Mouse (Mus musculus) thymus, adult 2 months (tissue): ENCODE data around the gene Rtl8a. TPM values are rescaled to one million over a fixed set of nuclear protein-coding genes. Genes with fewer than 3 reads are reported as not detected.
"Not testable (repeated sequence)": the region's sequence is repeated elsewhere in the genome, so short reads cannot be mapped to it uniquely, and the experiment has no call there.

Source experiments
- DNase-seq: peaks from one replicate; pipeline ENCODE4 v3.0.0; 2021
- H3K27ac ChIP-seq: fragments of 200-500 bp; 2 replicates; pipeline ENCODE4 v1.5.1; 2012; ENCODE audit warnings: low read length, control low read depth; ENCODE audit not compliant: control insufficient read depth, insufficient read depth
- H3K27me3 ChIP-seq: fragments of 200-500 bp; 2 replicates; pipeline ENCODE4 v1.6.1; 2012; ENCODE audit warnings: mild to moderate bottlenecking, low read length, moderate library complexity, mixed read lengths; ENCODE audit not compliant: control insufficient read depth, insufficient read depth
- H3K36me3 ChIP-seq: fragments of 200-500 bp; 2 replicates; pipeline ENCODE4 v1.6.1; 2012; ENCODE audit warnings: mild to moderate bottlenecking, low read length, moderate library complexity; ENCODE audit not compliant: control insufficient read depth, insufficient read depth
- H3K4me1 ChIP-seq: fragments of 200-500 bp; replicated peaks from 2 replicates; pipeline ENCODE4 v1.6.1; 2012; ENCODE audit warnings: low read length; ENCODE audit not compliant: control insufficient read depth, insufficient read depth
- H3K4me3 ChIP-seq: fragments of 200-500 bp; 2 replicates; pipeline ENCODE4 v1.5.1; 2012; ENCODE audit warnings: mild to moderate bottlenecking, low read length, control low read depth, moderate library complexity; ENCODE audit not compliant: control insufficient read depth, insufficient read depth
- CTCF ChIP-seq: fragments of 200-500 bp; IDR thresholded peaks from 2 replicates; pipeline ENCODE4 v1.5.1; 2012; ENCODE audit warnings: mild to moderate bottlenecking, control low read depth, low read length, moderate library complexity, borderline replicate concordance; ENCODE audit not compliant: control insufficient read depth, poor library complexity, insufficient read depth; ENCODE audit errors: extremely low read depth
- POLR2A ChIP-seq: fragments of 200-500 bp; IDR thresholded peaks from 2 replicates; pipeline ENCODE4 v1.6.1; 2012; ENCODE audit warnings: mild to moderate bottlenecking, low read length, control low read depth, moderate library complexity; ENCODE audit not compliant: control insufficient read depth, poor library complexity, insufficient read depth; ENCODE audit errors: extremely low read depth
- WGBS: fragments of 180-500 bp; shearing (Covaris S2); methylation state at CpG from one replicate; pipeline ENCODE4 v1.1.7; 2018; 5-methylcytosine and 5-hydroxymethylcytosine counted together
- polyA plus RNA-seq: library from polyadenylated mRNA; depleted of rRNA; stranded (reverse); fragments of >200 nt; gene quantifications from 2 replicates; pipeline ENCODE4 v1.2.3, GENCODE M21; 2012; rRNA removed

Gene Rtl8a
- polyA plus RNA-seq, 1 experiment: 113 TPM

DNA sequence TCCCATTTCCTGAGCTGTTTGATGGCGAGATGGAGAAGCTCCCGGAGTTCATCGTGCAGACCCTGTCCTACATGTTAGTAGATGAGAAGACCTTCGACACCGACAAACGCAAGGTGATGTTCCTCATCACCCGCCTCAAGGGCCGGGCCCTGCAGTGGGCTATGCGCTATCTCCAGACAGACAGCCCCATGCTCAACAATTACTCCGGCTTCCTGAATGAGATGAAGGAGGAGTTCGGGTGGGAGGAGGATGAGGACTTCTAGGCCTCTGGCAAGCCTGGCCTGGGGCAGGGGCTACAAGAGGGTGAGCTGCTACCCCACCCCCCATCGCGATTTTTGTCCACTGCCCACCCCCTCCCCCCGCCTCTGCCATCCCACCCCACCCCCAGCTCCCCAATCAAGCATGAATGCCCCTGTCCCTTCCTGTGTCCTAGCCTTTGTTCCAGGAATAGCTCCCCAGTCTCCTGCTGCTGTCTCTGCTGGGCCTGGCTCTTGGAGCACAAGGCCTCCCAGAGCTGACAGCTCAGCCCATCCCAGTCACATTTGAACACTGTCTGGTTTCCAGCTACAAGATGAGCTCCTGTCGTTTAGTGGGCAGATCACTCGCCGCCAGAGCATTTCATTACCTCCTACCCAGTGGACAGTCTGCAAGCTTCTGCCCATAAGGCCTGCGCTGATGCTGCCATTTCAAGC lies 35.2 kb downstream of the Rtl8a start:
- no peaks in the 10 kb centered on the region for H3K27me3 ChIP-seq
- H3K4me1 ChIP-seq: peaks cover 2% of the 10 kb centered on the region
- H3K4me3 ChIP-seq: peak overlapping the region; percentile 85
- no peaks in the 10 kb centered on the region for H3K36me3 ChIP-seq
- TF ChIP-seq POLR2A (no peak), CTCF (no peak)
- DNase-seq: no peak
- H3K27ac ChIP-seq: no peak overlapping the region
- 23% methylated on average over 16 of the region's 18 CpGs for WGBS

DNA sequence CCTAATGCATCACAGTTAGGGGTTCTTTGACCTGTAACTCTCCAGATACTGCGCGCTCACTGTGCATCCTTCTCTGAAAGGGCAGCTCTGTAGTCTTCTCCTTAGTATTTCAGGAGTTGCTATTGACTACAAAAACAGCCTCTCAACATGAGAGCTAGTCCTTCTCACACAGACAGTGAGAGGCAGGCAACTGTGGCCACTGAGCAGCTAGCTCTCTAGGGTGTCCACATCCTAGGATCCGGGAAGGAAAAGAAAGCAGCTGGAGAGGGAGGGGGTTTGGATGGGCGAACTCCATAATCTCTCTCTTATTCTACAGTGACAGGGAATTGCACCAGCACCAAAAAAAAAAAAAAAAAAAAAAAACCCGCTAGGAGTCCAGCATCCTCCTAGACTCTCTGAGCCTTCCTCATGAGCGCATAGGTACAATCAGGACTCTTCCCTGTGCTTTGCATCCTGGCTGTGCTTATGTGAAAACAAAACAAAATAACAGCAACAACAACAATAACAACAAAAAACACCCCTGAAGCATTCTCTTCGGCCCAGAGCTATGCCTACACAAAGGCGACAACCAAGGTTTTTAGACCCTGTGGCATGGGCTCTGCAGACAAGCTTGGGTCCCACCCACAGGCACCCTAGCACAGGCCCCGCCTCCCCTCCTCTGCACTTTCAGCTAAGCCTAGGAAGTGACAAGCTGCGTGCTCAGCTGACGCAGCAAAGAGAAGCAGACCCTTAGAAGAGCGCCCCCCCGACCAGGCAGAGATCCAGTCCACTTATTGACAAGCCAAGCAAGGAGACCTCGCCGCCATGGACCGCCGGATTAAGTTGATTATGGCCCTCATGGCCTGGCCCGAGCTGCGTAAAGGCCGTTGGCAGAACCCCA lies 36.0 kb downstream of the Rtl8a start, which contains the start of gene Rtl8c:
TSS of gene Rtl8c (plus strand) at position 791 of the 880 bp plus-strand sequence.
- Histone ChIP-seq H3K27me3 (no peaks in the 10 kb centered on the region), H3K36me3 (no peaks in the 10 kb centered on the region), H3K4me3 (peak within 1 kb of the TSS; percentile 85), H3K4me1 (peaks cover 2% of the 10 kb centered on the region), H3K27ac (no peak within 1 kb of the TSS)
- DNase-seq: peak; percentile 72
- 22% methylated on average over 19 of the region's 20 CpGs for WGBS
- TF ChIP-seq POLR2A (0 out of 2 replicates have a peak, but pooled peaks have one; percentile 18), CTCF (no peak)

DNA sequence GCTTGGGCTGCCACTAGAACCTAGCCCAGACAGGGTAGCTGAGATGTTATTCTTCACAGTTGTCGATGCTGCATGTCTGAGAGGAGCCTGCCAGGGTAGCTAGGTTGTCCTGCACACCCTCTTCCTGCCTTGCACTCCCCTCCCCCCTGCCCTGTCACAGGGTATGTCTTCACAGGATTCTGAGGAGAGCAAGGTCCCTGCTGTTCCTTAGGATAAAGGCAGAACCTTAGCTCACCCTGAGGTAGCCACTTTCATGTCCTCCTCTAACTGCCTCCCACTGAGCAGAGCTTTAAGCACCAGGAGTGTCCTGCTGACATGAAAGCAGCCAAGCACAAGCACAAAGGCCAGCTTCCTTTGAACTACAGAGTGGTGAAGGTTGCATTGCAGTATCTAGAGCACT lies 37.3 kb downstream of the Rtl8a start:
- H3K4me1 ChIP-seq: not testable (repeated sequence)

DNA sequence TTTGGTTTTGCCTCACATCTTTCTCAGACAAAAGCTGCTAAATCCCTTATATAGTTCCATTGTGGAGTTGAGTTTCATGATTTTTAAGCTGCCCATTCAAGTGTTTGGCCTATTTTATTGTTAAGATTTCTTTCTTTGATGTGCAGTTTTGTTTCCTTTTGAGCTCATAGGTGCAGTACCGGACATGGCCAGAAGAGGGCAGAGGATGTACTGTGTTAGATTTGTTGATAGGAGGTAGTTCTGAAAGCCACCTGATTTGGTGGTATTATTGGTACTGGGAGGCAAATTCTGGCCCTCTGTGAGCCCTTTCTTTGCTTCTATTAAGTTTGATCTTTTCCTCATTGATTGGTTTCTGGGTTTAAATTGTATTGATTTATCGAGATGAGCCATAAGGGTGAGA lies 43.5 kb downstream of the Rtl8a start:
- H3K36me3 ChIP-seq, H3K27me3 ChIP-seq, H3K27ac ChIP-seq, H3K4me1 ChIP-seq, H3K4me3 ChIP-seq: not testable (repeated sequence)
- 50% methylated on average over 2 of the region's 2 CpGs for WGBS
- peak; percentile 57 for DNase-seq

More for the DNA sequence above, 37.3 kb downstream of the Rtl8a start:
- H3K27ac ChIP-seq, H3K4me3 ChIP-seq, H3K27me3 ChIP-seq, H3K36me3 ChIP-seq, DNase-seq: not testable (repeated sequence)
- 25% methylated on average over 1 of the region's 1 CpGs for WGBS

Other genes starting within 250 kb of the Rtl8a start
- not detected in 2 replicates for gene Etd, start 208.8 kb downstream of the Rtl8a start, polyA plus RNA-seq
- gene Rtl8c, start 35.6 kb downstream of the Rtl8a start, polyA plus RNA-seq: 14.9 and 16.3 TPM in 2 replicates
- not detected in 2 replicates for gene Gm14597, start 34.7 kb downstream of the Rtl8a start, polyA plus RNA-seq
- gene Rtl8b, start 26.7 kb upstream of the Rtl8a start, polyA plus RNA-seq: 103 and 115 TPM in 2 replicates
- not detected in 2 replicates for gene 4930502E18Rik, start 81.1 kb upstream of the Rtl8a start, polyA plus RNA-seq
- not detected in 2 replicates for gene 1700013H16Rik, start 114.1 kb upstream of the Rtl8a start, polyA plus RNA-seq
- gene Zfp36l3, start 132.7 kb upstream of the Rtl8a start, polyA plus RNA-seq: 0.29 and 0.34 TPM in 2 replicates
- 0.17 and 0.31 TPM in 2 replicates for gene Xlr, start 154.0 kb upstream of the Rtl8a start, polyA plus RNA-seq